Mouse (Mus musculus): ENCODE results near the gene Cpxm2. TPM values are rescaled to one million over a fixed set of nuclear protein-coding genes. Genes with fewer than 3 reads are reported as not detected.

The Cpxm2 gene
- polyA plus RNA-seq, 1 experiment from 2014 or later, result 1.6 TPM

- Histone ChIP-seq H3K4me1 (ENCODE audit: control insufficient read depth, insufficient read depth, low read length) (no peaks in the 10 kb centered on the region), H3K4me3 (ENCODE audit: low read length) (no peak overlapping the region), H3K27me3 (ENCODE audit: control insufficient read depth, insufficient read depth, low read length) (no peaks in the 10 kb centered on the region), H3K9ac (ENCODE audit: low read depth, low read length) (no peak overlapping the region), H3K9me3 (ENCODE audit: control insufficient read depth, low read length) (no peaks in the 10 kb centered on the region), H3K4me2 (replicated peaks; ENCODE audit: low read depth, low read length) (no peak overlapping the region), H3K36me3 (ENCODE audit: control insufficient read depth, insufficient read depth, low read length) (no peaks in the 10 kb centered on the region), H3K27ac (ENCODE audit: low read depth, low read length) (no peak overlapping the region)
- no peak for ATAC-seq (ENCODE audit: low FRiP score, low TSS enrichment)
- WGBS, result 16% methylated on average over 6 of the region's 6 CpGs
These were observed 165.5 kb downstream of the Cpxm2 start for GRCm38 (mm10) chr7:131989056-131989455.

Other genes starting within 250 kb of the Cpxm2 start
- gene Gpr26, start 188.3 kb downstream of the Cpxm2 start, polyA plus RNA-seq (2014; fragmentation: Nextera tagmentation; extraction: Ambion mirVana), result not detected in 2 replicates
- gene Chst15, start 162.5 kb upstream of the Cpxm2 start, polyA plus RNA-seq (2014; fragmentation: Nextera tagmentation; extraction: Ambion mirVana), result 10.0 and 18.8 TPM in 2 replicates